Mouse (Mus musculus) spleen, adult 2 months (tissue): ENCODE measurements around the gene Gpc5.

Experiments
- CTCF ChIP-seq: fragments of 200-500 bp; IDR thresholded peaks from 2 replicates; pipeline ENCODE4 v1.5.1; 2011; ENCODE audit warnings: mild to moderate bottlenecking, inconsistent platforms; ENCODE audit not compliant: insufficient read depth, insufficient read length, insufficient replicate concordance; ENCODE audit errors: extremely low read depth
- POLR2A ChIP-seq: fragments of 200-500 bp; IDR thresholded peaks from 2 replicates; pipeline ENCODE4 v1.6.1; 2011; ENCODE audit warnings: low read depth, low read length, inconsistent platforms

DNA sequence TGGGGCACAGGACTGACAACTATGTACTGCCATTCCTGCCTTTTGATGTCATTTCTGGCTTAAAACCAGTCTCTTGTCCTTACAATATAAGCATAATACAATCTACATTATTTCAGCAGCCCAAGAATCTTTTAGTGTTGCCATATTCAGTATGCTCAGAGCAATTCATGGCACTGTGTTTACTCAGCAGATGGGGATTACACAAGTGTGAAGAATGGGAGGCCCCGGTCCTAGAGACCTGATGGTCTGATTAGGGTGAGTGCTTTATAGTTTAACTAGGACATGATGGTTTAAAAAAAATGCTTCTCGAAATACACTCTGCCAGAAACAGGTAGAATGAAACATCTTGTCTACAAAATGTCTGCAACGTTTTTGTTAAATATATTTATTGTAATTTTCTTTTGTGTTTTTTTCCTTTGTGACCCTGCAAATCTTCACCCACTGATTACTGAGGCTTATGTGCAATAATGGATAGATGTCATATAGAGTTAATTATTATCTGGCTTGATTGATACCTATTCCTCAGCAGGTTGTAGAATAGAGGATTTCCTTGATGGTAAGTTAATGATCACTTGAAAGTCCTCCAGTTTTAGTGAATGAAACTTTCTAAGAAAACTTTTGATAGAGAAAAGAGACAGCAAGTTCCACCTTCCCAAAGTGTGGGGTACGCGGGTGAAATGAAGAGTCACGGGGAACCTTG, 177.8 kb downstream of the Gpc5 start:
- TF ChIP-seq POLR2A (no peak), CTCF (no peak)
